Mouse (Mus musculus) lung, adult 2 months (tissue): ENCODE results near the gene Pde8a. TPM values are rescaled to one million over a fixed set of nuclear protein-coding genes. Genes with fewer than 3 reads are reported as not detected.
A peak's percentile ranks its signal among the peaks of the same experiment; 100 is the strongest.

Experiments
- DNase-seq: peaks from one replicate; pipeline ENCODE4 v3.0.0; 2022
- H3K4me1 ChIP-seq: fragments of 200-500 bp; 2 replicates; pipeline ENCODE4 v1.6.1; 2011; ENCODE audit warnings: low read length; ENCODE audit not compliant: control insufficient read depth, insufficient read depth
- H3K4me3 ChIP-seq: fragments of 200-500 bp; replicated peaks from 2 replicates; pipeline ENCODE3; 2011; ENCODE audit warnings: low read depth, mild to moderate bottlenecking, control low read depth, low read length; ENCODE audit errors: extremely low read depth
- CTCF ChIP-seq: fragments of 200-500 bp; IDR thresholded peaks from 2 replicates; pipeline ENCODE4 v1.5.1; 2011; ENCODE audit warnings: mild to moderate bottlenecking, low read length, control low read depth; ENCODE audit not compliant: insufficient read depth
- POLR2A ChIP-seq: fragments of 200-500 bp; IDR thresholded peaks from 2 replicates; pipeline ENCODE4 v1.6.1; 2011; ENCODE audit warnings: low read depth, mild to moderate bottlenecking, control low read depth, low read length, borderline replicate concordance; ENCODE audit errors: extremely low read depth
- WGBS: fragments of 180-500 bp; shearing (Covaris S2); methylation state at CpG from one replicate; pipeline ENCODE4 v1.1.7; 2018; 5-methylcytosine and 5-hydroxymethylcytosine counted together
- polyA plus RNA-seq: library from polyadenylated mRNA; depleted of rRNA; stranded (reverse); fragments of >200 nt; gene quantifications from 2 replicates; pipeline ENCODE4 v1.2.3, GENCODE M21; 2012

The Pde8a gene
- polyA plus RNA-seq, 1 experiment: 14.4 TPM

DNA sequence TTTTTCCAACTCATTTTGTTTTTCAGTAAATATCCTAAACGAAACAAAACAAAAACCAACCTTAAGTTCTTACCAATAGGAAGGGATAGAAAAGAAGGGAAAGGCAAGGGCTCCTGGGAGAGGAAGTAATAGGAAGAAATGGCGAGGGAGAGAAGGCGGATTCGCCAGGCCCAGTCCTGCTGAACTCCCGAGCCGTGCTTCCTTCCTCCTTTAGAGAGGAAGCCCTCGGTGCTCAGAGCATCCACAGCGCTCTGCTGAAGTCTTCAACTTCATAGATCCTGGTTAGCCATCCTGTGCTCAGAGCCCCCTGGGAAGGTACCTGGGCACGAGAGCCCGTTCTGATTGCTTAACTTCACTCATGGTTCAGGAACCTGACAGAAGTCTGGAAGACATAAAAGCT, 114.3 kb downstream of the Pde8a start:
- H3K4me3 ChIP-seq: no peak overlapping the region
- H3K4me1 ChIP-seq: no peaks in the 10 kb centered on the region
- WGBS: 65% methylated on average over 10 of the region's 10 CpGs
- TF ChIP-seq CTCF (no peak), POLR2A (no peak)
- DNase-seq: no peak

- no peak for TF ChIP-seq CTCF
- TF ChIP-seq POLR2A: no peak
- no peak overlapping the region for H3K4me3 ChIP-seq
- 36% methylated on average over 3 of the region's 3 CpGs for WGBS
- no peaks in the 10 kb centered on the region for H3K4me1 ChIP-seq
- DNase-seq: no peak
These were observed 117.4 kb downstream of the Pde8a start for GRCm38 (mm10) chr7:81330767-81331166.

- 82% methylated on average over 7 of the region's 7 CpGs for WGBS
- DNase-seq: no peak
These were observed 118.5 kb downstream of the Pde8a start for GRCm38 (mm10) chr7:81331851-81332250.

DNA sequence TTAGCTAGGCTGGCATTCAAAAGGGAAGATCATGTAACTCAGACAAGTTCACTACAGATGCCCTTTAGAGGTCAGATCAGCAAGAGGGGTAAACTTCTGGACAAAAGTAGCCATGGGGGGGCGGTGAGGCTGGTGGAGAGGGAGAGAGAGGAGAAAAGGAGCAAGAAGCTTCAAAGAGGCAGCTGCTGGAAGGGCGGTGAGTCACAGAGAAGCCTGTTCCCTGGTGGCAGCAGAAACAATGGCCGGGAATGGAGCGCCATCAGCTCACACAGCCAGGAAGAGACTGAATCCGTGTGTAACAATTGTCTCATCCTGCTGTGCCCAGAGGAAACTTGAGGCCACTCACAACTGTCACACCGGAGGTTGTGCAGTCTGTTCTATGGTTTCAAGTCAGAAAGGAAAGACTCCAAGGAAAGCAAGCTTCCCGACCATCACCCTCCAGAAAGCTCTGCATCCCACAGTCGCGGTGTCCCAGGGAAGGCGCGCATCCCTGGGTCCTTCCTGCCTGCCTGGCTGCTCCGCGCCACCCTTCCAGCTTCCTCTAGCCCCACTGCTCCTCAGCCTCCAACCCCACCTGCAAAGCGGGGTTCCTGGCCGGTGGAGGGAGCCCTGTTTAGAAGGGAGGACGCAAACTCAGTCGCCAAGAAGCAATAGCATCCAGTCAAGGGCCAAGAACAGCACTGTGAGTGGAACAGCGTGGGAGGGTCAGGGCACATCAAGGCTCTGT, 122.5 kb downstream of the Pde8a start:
- 48% methylated on average over 18 of the region's 18 CpGs for WGBS
- TF ChIP-seq POLR2A (no peak), CTCF (no peak)
- Histone ChIP-seq H3K4me3 (no peak overlapping the region), H3K4me1 (no peaks in the 10 kb centered on the region)
- DNase-seq: no peak

More at GRCm38 (mm10) chr7:81331851-81332250, 118.5 kb downstream of the Pde8a start:
- Histone ChIP-seq H3K4me3 (no peak overlapping the region), H3K4me1 (no peaks in the 10 kb centered on the region)
- TF ChIP-seq CTCF: no peak
- no peak for TF ChIP-seq POLR2A

DNA sequence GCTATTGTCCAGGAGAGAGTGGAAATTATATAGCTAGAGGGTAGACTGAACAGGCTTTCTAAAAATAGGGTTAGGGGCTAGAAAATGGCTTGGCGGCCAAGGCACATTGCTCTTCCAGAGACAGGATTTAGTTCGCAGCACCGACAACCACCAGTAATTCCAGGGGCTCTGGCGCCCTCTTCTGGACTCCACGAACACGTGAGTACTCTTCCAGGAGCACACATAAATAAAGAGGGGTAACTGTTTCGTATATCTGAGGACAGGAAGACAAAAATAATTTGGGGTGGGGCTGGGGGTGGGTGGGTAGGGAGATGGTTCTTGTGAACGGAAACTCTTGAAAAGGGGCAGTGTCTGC, 123.0 kb downstream of the Pde8a start:
- Histone ChIP-seq H3K4me3 (no peak overlapping the region), H3K4me1 (no peaks in the 10 kb centered on the region)
- WGBS: 33% methylated on average over 8 of the region's 8 CpGs
- no peak for TF ChIP-seq POLR2A
- TF ChIP-seq CTCF: peak; percentile 76
- peak; percentile 46 for DNase-seq

- TF ChIP-seq POLR2A (no peak), CTCF (no peak)
- WGBS: 94% methylated on average over 21 of the region's 21 CpGs
- DNase-seq: no peak
- Histone ChIP-seq H3K4me1 (no peaks in the 10 kb centered on the region), H3K4me3 (no peak overlapping the region)
These were observed 124.6 kb downstream of the Pde8a start for GRCm38 (mm10) chr7:81337785-81338521.

- no peak for DNase-seq
- TF ChIP-seq POLR2A: no peak
- no peak for TF ChIP-seq CTCF
- Histone ChIP-seq H3K4me3 (no peak overlapping the region), H3K4me1 (peaks cover 4% of the 10 kb centered on the region)
- 76% methylated on average over 3 of the region's 3 CpGs for WGBS
These were observed 125.1 kb downstream of the Pde8a start for GRCm38 (mm10) chr7:81338522-81338873.

- Histone ChIP-seq H3K4me3 (no peak overlapping the region), H3K4me1 (peaks cover 10% of the 10 kb centered on the region)
- no peak for DNase-seq
- TF ChIP-seq CTCF (peak; percentile 83), POLR2A (no peak)
- 73% methylated on average over 4 of the region's 4 CpGs for WGBS
These were observed 126.4 kb downstream of the Pde8a start for GRCm38 (mm10) chr7:81339783-81340182.

DNA sequence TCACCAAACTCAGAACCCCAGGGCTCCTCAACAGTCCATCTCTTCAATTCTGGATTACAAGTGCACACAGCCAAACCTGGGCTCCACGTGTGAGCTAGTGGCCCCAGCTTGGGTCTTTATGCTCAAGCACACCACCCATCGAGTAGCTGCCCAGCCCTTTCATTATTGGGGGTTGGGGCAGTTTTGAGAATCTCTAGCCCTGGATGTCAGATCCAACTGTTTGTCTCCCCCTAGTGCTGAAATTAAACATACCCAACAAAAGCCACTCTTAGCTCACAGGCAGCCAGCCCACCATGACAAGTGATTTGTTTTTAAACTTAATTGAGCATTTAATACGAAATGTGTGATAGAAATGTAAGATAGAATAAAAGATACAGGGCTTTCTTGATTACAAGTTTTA, 128.2 kb downstream of the Pde8a start:
- TF ChIP-seq CTCF (0 out of 2 replicates have a peak, but pooled peaks have one; percentile 4), POLR2A (no peak)
- 28% methylated on average over 3 of the region's 3 CpGs for WGBS
- no peak for DNase-seq
- peaks cover 10% of the 10 kb centered on the region for H3K4me1 ChIP-seq
- H3K4me3 ChIP-seq: no peak overlapping the region
